Mouse (Mus musculus): ENCODE measurements around the gene Ffar3.

GRCm38 (mm10) chr7:30881367-30881766, 25.4 kb upstream of the Ffar3 start:
- TF ChIP-seq CTCF (IDR thresholded peaks at IDR 0.05; ENCODE audit: low read depth, low read length) (no peak), POLR2AphosphoS5 (IDR thresholded peaks at IDR 0.05; ENCODE audit: insufficient replicate concordance, low read depth, low read length) (no peak)

Measured in G1E (cell line).